Mouse (Mus musculus) hindbrain, postnatal 0 days (tissue): ENCODE data around the gene Iba57. TPM values are rescaled to one million over a fixed set of nuclear protein-coding genes. Genes with fewer than 3 reads are reported as not detected.

Experiments
- ATAC-seq: fragments of 200-750 bp; cut with Nextera tagmentation; 2 replicates; pipeline ENCODE4 v1.8.0; 2017; ENCODE audit warnings: mild to moderate bottlenecking, moderate TSS enrichment, moderate library complexity
- DNase-seq: peaks from one replicate; pipeline ENCODE4 v3.0.0-alpha.2; 2015; ENCODE audit warnings: low spot score
- H3K27ac ChIP-seq: fragments of 300-500 bp; sonication (generic); 2 replicates; pipeline ENCODE4 v1.5.1; 2014; ENCODE audit warnings: mild to moderate bottlenecking
- H3K27me3 ChIP-seq: fragments of 300-500 bp; sonication (generic); 2 replicates; pipeline ENCODE4 v1.6.1; 2014; ENCODE audit warnings: low read length, mixed read lengths; ENCODE audit not compliant: insufficient read depth
- H3K36me3 ChIP-seq: fragments of 300-500 bp; sonication (generic); 2 replicates; pipeline ENCODE4 v1.6.1; 2014; ENCODE audit warnings: low read length, mixed read lengths; ENCODE audit not compliant: insufficient read depth
- H3K4me1 ChIP-seq: fragments of 300-500 bp; sonication (generic); 2 replicates; pipeline ENCODE4 v1.6.1; 2014; ENCODE audit warnings: antibody characterized with exemption, low read length, mixed read lengths; ENCODE audit not compliant: insufficient read depth
- H3K4me2 ChIP-seq: fragments of 300-500 bp; sonication (generic); 2 replicates; pipeline ENCODE4 v1.6.1; 2014; ENCODE audit warnings: low read depth, mild to moderate bottlenecking, low read length, moderate library complexity, mixed read lengths
- H3K4me3 ChIP-seq: fragments of 300-500 bp; sonication (generic); 2 replicates; pipeline ENCODE4 v1.5.1; 2014; ENCODE audit warnings: low read length
- H3K9ac ChIP-seq: fragments of 300-500 bp; sonication (generic); replicated peaks from 2 replicates; pipeline ENCODE4 v1.6.1; 2014; ENCODE audit warnings: mild to moderate bottlenecking, low read length, moderate library complexity, mixed read lengths
- H3K9me3 ChIP-seq: fragments of 300-500 bp; sonication (generic); 2 replicates; pipeline ENCODE4 v1.6.1; 2016; ENCODE audit warnings: low read length, mixed read lengths
- CTCF ChIP-seq: IDR thresholded peaks from 2 replicates; pipeline ENCODE4 v1.5.1; 2016; ENCODE audit warnings: antibody characterized with exemption, control low read depth, low read depth
- WGBS: fragments of 180-500 bp; shearing (Covaris S2); extraction: QIAGEN DNeasy Blood & Tissue Kit; methylation state at CpG from one replicate; pipeline ENCODE4 v1.1.7; 2014; 5-methylcytosine and 5-hydroxymethylcytosine counted together
- polyA plus RNA-seq: library from polyadenylated mRNA; unstranded; fragments of >200 nt; fragmentation: Nextera tagmentation; extraction: Ambion mirVana; gene quantifications from 2 replicates; pipeline ENCODE4 v1.2.1, GENCODE M21; 2015
- total RNA-seq: library from RNA; depleted of rRNA; stranded (reverse); fragments of >200 nt; gene quantifications from 2 replicates; pipeline ENCODE4 v1.2.3, GENCODE M21; 2014

Iba57 gene
- total and polyA plus RNA-seq, 2 experiments from 2014 or later: 9.3 to 14.8 TPM

DNA sequence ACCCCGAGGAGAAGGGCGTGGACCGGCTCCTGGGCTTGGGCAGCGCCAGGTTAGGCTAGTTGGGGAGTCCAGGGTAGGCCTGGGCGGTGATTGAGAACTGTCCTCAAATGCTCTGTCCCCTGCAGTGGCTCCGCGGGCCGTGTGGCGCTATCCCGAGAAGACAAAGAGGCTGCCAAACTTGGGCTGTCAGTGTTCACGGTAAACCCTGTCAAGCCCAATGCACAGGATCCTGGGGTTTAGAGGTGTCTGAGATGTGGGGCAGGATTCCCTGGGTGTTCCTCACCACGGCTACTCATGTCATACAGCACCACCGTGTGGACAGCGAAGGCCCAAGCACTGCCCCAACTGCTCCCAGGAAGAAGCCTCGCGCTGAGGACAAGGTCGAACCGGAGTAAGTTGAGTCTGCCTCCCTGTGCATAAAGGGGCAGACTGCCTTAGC is 45.5 kb upstream of the Iba57 start:
- DNase-seq: peak; percentile 87
- Histone ChIP-seq H3K4me2 (peak overlapping the region; percentile 89), H3K4me1 (0 out of 2 replicates have a peak, but pooled peaks cover 3% of the 10 kb centered on the region), H3K9ac (peak overlapping the region; percentile 91), H3K27me3 (no peaks in the 10 kb centered on the region), H3K9me3 (no peaks in the 10 kb centered on the region), H3K27ac (peak overlapping the region; percentile 95), H3K36me3 (peaks cover 37% of the 10 kb centered on the region), H3K4me3 (peak overlapping the region; percentile 92)
- 4% methylated on average over 18 of the region's 18 CpGs for WGBS
- ATAC-seq: peak; percentile 69
- TF ChIP-seq CTCF: peak; percentile 81

- 0 out of 2 replicates have a peak, but pooled peaks cover 3% of the 10 kb centered on the region for H3K4me1 ChIP-seq
- ATAC-seq (peak; percentile 91), DNase-seq (peak; percentile 99)
- no peaks in the 10 kb centered on the region for H3K9me3 ChIP-seq
- under 1% methylated on average over 64 of the region's 67 CpGs for WGBS
- peaks cover 37% of the 10 kb centered on the region for H3K36me3 ChIP-seq
- peak within 1 kb of the TSS; percentile 95 for H3K27ac ChIP-seq
- peak within 1 kb of the TSS; percentile 89 for H3K4me2 ChIP-seq
- TF ChIP-seq CTCF: no peak; the same call in 1 of the 2 replicates
- H3K4me3 ChIP-seq: peak within 1 kb of the TSS; percentile 92
- no peaks in the 10 kb centered on the region for H3K27me3 ChIP-seq
- peak within 1 kb of the TSS; percentile 91 for H3K9ac ChIP-seq
Measured at GRCm38 (mm10) chr11:59208153-59208831, 44.8 kb upstream of the Iba57 start, which contains the start of gene 2310033P09Rik. Gene 2310033P09Rik, plus strand, starts transcription at chr11:59208321.

GRCm38 (mm10) chr11:59202081-59202995 is 38.8 kb upstream of the Iba57 start, which contains the start of gene Mrpl55:
Gene Mrpl55, plus strand, starts transcription at chr11:59202486.
- WGBS: under 1% methylated on average over 63 of the region's 63 CpGs
- peak; percentile 96 for ATAC-seq
- TF ChIP-seq CTCF: no peak
- H3K27ac ChIP-seq: peak within 1 kb of the TSS; percentile 46
- peak within 1 kb of the TSS; percentile 63 for H3K4me3 ChIP-seq
- peak within 1 kb of the TSS; percentile 96 for H3K4me2 ChIP-seq
- peaks cover 18% of the 10 kb centered on the region; the same call in 1 of the 2 replicates for H3K36me3 ChIP-seq
- peak; percentile 98 for DNase-seq
- H3K4me1 ChIP-seq: peaks cover 9% of the 10 kb centered on the region; the same call in 1 of the 2 replicates
- no peaks in the 10 kb centered on the region for H3K27me3 ChIP-seq
- H3K9me3 ChIP-seq: no peaks in the 10 kb centered on the region
- peak within 1 kb of the TSS; percentile 86 for H3K9ac ChIP-seq

DNA sequence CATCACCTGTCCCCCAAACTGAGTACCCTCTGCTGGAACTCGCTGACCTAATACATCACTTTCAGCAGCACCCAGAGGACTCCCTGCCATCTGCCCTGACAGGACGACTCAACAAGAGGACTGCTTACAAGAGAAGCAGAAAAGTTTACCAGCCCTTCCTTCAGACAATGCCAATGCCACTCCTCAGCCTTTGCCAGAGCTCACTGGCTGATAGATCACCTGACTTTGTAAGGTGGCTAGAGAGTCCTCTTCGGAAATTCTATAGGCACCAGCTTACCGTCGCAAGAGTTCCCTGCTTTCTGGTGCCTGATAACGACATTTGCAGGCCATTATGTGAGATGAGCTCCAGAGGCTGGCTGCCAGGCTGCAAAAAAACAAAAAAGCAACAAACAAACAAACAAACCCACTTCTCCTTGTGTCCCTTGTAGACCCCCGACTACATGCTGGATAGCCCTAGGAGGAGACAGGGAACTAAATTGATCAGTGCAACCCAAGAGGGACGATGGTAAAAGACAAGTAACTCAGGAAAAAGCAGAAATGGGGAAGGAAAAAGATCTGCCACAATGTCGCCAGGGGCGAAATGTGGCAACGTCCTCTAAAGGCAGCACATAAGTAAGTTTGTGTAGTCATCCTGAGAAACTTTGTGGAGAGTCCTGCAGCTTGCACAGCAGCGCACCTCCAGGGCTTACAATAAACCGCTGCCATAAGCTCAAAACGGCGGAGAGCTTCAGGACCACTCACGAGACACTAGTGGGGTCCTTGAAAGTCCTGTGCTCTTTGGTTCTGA is 37.9 kb upstream of the Iba57 start:
- no peak; the same call in 1 of the 2 replicates for ATAC-seq

DNA sequence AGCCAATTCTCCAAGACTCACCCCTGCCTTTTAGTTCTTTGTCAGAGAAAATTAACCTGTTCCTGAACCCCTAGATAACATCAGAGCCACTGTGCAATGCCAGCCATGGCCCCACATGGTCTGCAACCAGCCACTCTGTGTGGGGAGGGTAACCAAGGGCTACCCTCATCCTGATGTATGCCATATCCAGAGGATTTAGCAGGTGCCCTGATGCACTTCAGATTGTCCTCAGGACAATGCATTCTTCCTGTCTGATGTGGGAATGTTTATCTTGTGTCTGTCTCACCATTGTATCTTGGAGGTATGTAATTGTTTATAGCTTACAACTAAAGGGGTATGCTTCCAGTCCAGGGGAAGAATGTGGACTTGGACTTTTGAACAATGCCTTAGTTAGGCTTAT is 32.7 kb upstream of the Iba57 start:
- peaks cover 3% of the 10 kb centered on the region; the same call in 1 of the 2 replicates for H3K4me1 ChIP-seq
- no peak for DNase-seq
- no peak overlapping the region for H3K9ac ChIP-seq
- no peak overlapping the region for H3K4me2 ChIP-seq
- no peak for ATAC-seq
- H3K4me3 ChIP-seq: no peak overlapping the region
- no peaks in the 10 kb centered on the region for H3K27me3 ChIP-seq
- H3K9me3 ChIP-seq: no peaks in the 10 kb centered on the region
- no peaks in the 10 kb centered on the region for H3K36me3 ChIP-seq
- no peak overlapping the region for H3K27ac ChIP-seq
- TF ChIP-seq CTCF: no peak

More for the DNA sequence above, 37.9 kb upstream of the Iba57 start:
- Histone ChIP-seq H3K27me3 (no peaks in the 10 kb centered on the region), H3K9me3 (no peaks in the 10 kb centered on the region), H3K4me3 (peak overlapping the region; percentile 63), H3K36me3 (peaks cover 16% of the 10 kb centered on the region; the same call in 1 of the 2 replicates), H3K9ac (peak overlapping the region; percentile 86), H3K4me1 (peaks cover 9% of the 10 kb centered on the region; the same call in 1 of the 2 replicates), H3K27ac (peak overlapping the region; percentile 46; the same call in 1 of the 2 replicates), H3K4me2 (peak overlapping the region; percentile 96)
- TF ChIP-seq CTCF: no peak
- no peak for DNase-seq
- 36% methylated on average over 16 of the region's 16 CpGs for WGBS

DNA sequence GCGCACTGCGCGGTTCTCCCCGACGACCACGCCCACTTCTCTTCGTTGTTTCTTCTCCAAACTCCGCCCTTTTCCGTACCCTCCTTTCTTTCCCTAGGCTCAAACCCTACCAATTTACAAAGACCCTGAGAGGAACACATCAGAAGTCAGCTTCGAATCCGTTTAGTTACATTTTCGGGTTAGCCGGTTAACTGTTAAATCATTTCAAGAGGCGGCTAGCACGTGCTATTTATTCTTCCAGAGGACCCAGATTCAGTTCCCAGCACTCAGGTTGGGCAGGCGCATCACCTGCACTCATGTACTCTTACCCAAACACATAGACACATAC is 28.5 kb upstream of the Iba57 start, which contains the start of gene Guk1:
Gene Guk1, minus strand, starts transcription at position 154 of the 328 bp plus-strand sequence.
- Histone ChIP-seq H3K27ac (peak within 1 kb of the TSS; percentile 93), H3K36me3 (no peaks in the 10 kb centered on the region), H3K4me3 (peak within 1 kb of the TSS; percentile 74), H3K27me3 (no peaks in the 10 kb centered on the region), H3K9me3 (no peaks in the 10 kb centered on the region), H3K4me2 (peak within 1 kb of the TSS; percentile 76), H3K9ac (peak within 1 kb of the TSS; percentile 69), H3K4me1 (peaks cover 4% of the 10 kb centered on the region; the same call in 1 of the 2 replicates)
- ATAC-seq (peak; percentile 5; the same call in 1 of the 2 replicates), DNase-seq (no peak)
- TF ChIP-seq CTCF: no peak
- 5% methylated on average over 16 of the region's 16 CpGs for WGBS
